Mouse (Mus musculus) stomach, postnatal 0 days (tissue): Measurements from ENCODE around the gene Amigo2.

Source experiments
- CTCF ChIP-seq: IDR thresholded peaks from 2 replicates; pipeline ENCODE4 v1.5.1; 2016; ENCODE audit warnings: antibody characterized with exemption, low read depth, mild to moderate bottlenecking, moderate library complexity
- EP300 ChIP-seq: optimal IDR thresholded peaks from 2 replicates; pipeline ENCODE3; 2016; ENCODE audit warnings: antibody characterized with exemption

DNA sequence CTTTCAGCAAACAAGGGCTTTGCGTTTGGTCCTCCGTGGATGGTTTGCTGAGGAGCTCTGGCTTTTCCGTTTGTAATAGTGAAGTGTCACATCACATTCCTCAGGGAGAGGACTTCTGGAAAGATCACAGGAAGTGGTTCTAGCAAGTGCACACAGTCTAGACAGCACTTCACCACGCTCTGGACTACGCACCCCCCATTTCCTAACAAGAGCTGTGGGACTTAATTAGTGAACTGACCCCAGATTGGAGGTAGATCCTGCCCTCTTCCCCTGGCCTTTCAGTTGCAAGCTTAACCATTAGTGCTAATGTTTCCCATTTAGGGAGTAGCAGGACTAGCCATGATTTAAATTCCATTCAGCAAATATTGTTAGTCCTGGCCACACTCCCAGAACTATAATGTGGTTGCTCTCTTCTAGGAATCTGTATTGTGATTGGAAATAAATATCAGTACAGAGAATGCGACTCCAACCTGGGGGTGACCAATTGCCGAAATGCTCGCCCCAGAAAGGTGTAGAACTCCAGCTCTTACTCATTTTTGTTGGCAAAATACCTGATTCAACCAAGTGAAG is 10.2 kb upstream of the Amigo2 start:
- TF ChIP-seq CTCF, result no peak
- TF ChIP-seq EP300, result no peak
